Mouse (Mus musculus): ENCODE results near the gene Slc11a2. TPM values are rescaled to one million over a fixed set of nuclear protein-coding genes. Genes with fewer than 3 reads are reported as not detected.
"Not testable (repeated sequence)": the region's sequence is repeated elsewhere in the genome, so short reads cannot be mapped to it uniquely, and the experiment has no call there.

Gene Slc11a2
- total and polyA plus RNA-seq, 3 experiments: 8.9 to 18.6 (median 13.0) TPM

- Histone ChIP-seq H3K27me3 (replicated peaks) (peaks cover 4% of the 10 kb centered on the region), H3K9ac (ENCODE audit: insufficient read depth, low read depth) (no peak overlapping the region), H3K36me3 (replicated peaks in 1 of 2; ENCODE audit: control insufficient read depth in 1 of 2, insufficient read depth in 1 of 2, low read length in 1 of 2) (no peaks in the 10 kb centered on the region), H3K4me1 (ENCODE audit: control insufficient read depth in 1 of 2, insufficient read depth in 2 of 2) (no peaks in the 10 kb centered on the region), H3K9me3 (replicated peaks; ENCODE audit: low read length) (peaks cover 7% of the 10 kb centered on the region), H3K27ac (ENCODE audit: insufficient read depth, low read depth) (no peak overlapping the region), H3K79me2 (replicated peaks; ENCODE audit: control insufficient read depth, extremely low read depth, insufficient read depth, poor library complexity, severe bottlenecking) (no peaks in the 10 kb centered on the region), H3K4me2 (ENCODE audit: insufficient read depth, low read depth, poor library complexity, severe bottlenecking) (no peak overlapping the region), H3K4me3 (replicated peaks in 1 of 3; ENCODE audit: low read depth in 2 of 3, low read length in 2 of 3, poor library complexity in 1 of 3) (no peak overlapping the region)
- no peak for DNase-seq (ENCODE audit: extremely low read depth)
- in situ Hi-C loops (cut with MboI; ENCODE audit: low pct_ligation_motif_present, low pct_unique_long_range_greater_than_20kb, low sequenced_read_pairs) (no loop called here), dilution Hi-C loops (cut with MboI; ENCODE audit: extremely low pct_ligation_motif_present, extremely low pct_unique_long_range_greater_than_20kb, low sequenced_read_pairs) (no loop called here)
- TF ChIP-seq ELF1 (IDR thresholded peaks at IDR 0.05; ENCODE audit: low read depth, low read length): no peak
- no peak for TF ChIP-seq POLR2A (IDR thresholded peaks at IDR 0.05; ENCODE audit: low read depth, low read length)
- TF ChIP-seq BHLHE40 (IDR thresholded peaks at IDR 0.05; ENCODE audit: low read depth, low read length): no peak
- no peak for TF ChIP-seq ZNF384 (IDR thresholded peaks at IDR 0.05; ENCODE audit: low read depth, low read length)
- no peak for TF ChIP-seq USF1 (IDR thresholded peaks at IDR 0.05; ENCODE audit: low read depth, low read length)
- TF ChIP-seq MAFK (IDR thresholded peaks at IDR 0.05; ENCODE audit: insufficient replicate concordance, low read length): peak; percentile 62; the same call in 1 of the 2 replicates
- no peak for TF ChIP-seq KAT2A (IDR thresholded peaks at IDR 0.05; ENCODE audit: insufficient replicate concordance, low read length)
- TF ChIP-seq EP300 (IDR thresholded peaks at IDR 0.05; ENCODE audit: low read length): no peak
Observed at GRCm38 (mm10) chr15:100367119-100367518, 57.8 kb downstream of the Slc11a2 start.

- H3K79me2 ChIP-seq (replicated peaks; ENCODE audit: control insufficient read depth, extremely low read depth, insufficient read depth, poor library complexity, severe bottlenecking); H3K4me3 ChIP-seq (replicated peaks in 1 of 3; ENCODE audit: low read depth in 2 of 3, low read length in 2 of 3, poor library complexity in 1 of 3); in situ Hi-C loops (cut with MboI; ENCODE audit: low pct_ligation_motif_present, low pct_unique_long_range_greater_than_20kb, low sequenced_read_pairs); DNase-seq (ENCODE audit: extremely low read depth); H3K4me1 ChIP-seq (ENCODE audit: control insufficient read depth in 1 of 2, insufficient read depth in 2 of 2); dilution Hi-C loops (cut with MboI; ENCODE audit: extremely low pct_ligation_motif_present, extremely low pct_unique_long_range_greater_than_20kb, low sequenced_read_pairs); H3K27ac ChIP-seq (ENCODE audit: insufficient read depth, low read depth); H3K36me3 ChIP-seq (replicated peaks in 1 of 2; ENCODE audit: control insufficient read depth in 1 of 2, insufficient read depth in 1 of 2, low read length in 1 of 2); H3K9ac ChIP-seq (ENCODE audit: insufficient read depth, low read depth); H3K4me2 ChIP-seq (ENCODE audit: insufficient read depth, low read depth, poor library complexity, severe bottlenecking); H3K9me3 ChIP-seq (replicated peaks; ENCODE audit: low read length); H3K27me3 ChIP-seq (replicated peaks): not testable (repeated sequence)
Observed at GRCm38 (mm10) chr15:100365967-100366366, 58.9 kb downstream of the Slc11a2 start.

GRCm38 (mm10) chr15:100364242-100364641 is 60.6 kb downstream of the Slc11a2 start, which contains the start of gene Higd1c:
TSS of gene Higd1c (plus strand) at chr15:100364542.
- Histone ChIP-seq H3K27ac (ENCODE audit: insufficient read depth, low read depth) (no peak within 1 kb of the TSS), H3K9ac (ENCODE audit: insufficient read depth, low read depth) (no peak within 1 kb of the TSS), H3K4me3 (replicated peaks in 1 of 3; ENCODE audit: low read depth in 2 of 3, low read length in 2 of 3, poor library complexity in 1 of 3) (no peak within 1 kb of the TSS), H3K9me3 (replicated peaks; ENCODE audit: low read length) (peaks cover 7% of the 10 kb centered on the region), H3K4me2 (ENCODE audit: insufficient read depth, low read depth, poor library complexity, severe bottlenecking) (no peak within 1 kb of the TSS), H3K36me3 (replicated peaks in 1 of 2; ENCODE audit: control insufficient read depth in 1 of 2, insufficient read depth in 1 of 2, low read length in 1 of 2) (no peaks in the 10 kb centered on the region), H3K27me3 (replicated peaks) (peaks cover 1% of the 10 kb centered on the region), H3K79me2 (replicated peaks; ENCODE audit: control insufficient read depth, extremely low read depth, insufficient read depth, poor library complexity, severe bottlenecking) (no peaks in the 10 kb centered on the region), H3K4me1 (ENCODE audit: control insufficient read depth in 1 of 2, insufficient read depth in 2 of 2) (no peaks in the 10 kb centered on the region)
- DNase-seq (ENCODE audit: extremely low read depth): no peak
- dilution Hi-C loops (cut with MboI; ENCODE audit: extremely low pct_ligation_motif_present, extremely low pct_unique_long_range_greater_than_20kb, low sequenced_read_pairs): no loop called here
- in situ Hi-C loops (cut with MboI; ENCODE audit: low pct_ligation_motif_present, low pct_unique_long_range_greater_than_20kb, low sequenced_read_pairs): no loop called here
- no peak for TF ChIP-seq MYC (IDR thresholded peaks at IDR 0.05; ENCODE audit: low read depth, low read length)
- no peak for TF ChIP-seq MAFK (IDR thresholded peaks at IDR 0.05; ENCODE audit: insufficient replicate concordance, low read length)
- no peak for TF ChIP-seq GABPA (IDR thresholded peaks at IDR 0.05; ENCODE audit: insufficient replicate concordance, low read depth, low read length)
- TF ChIP-seq ZMIZ1 (IDR thresholded peaks at IDR 0.05; ENCODE audit: low read depth, low read length): no peak
- TF ChIP-seq POLR2A (IDR thresholded peaks at IDR 0.05; ENCODE audit: low read depth, low read length): no peak
- no peak for TF ChIP-seq CTCF (conservative IDR thresholded peaks at IDR 0.05 in 1 of 2, IDR thresholded peaks at IDR 0.05 in 1 of 2; ENCODE audit: low read depth in 2 of 2, low read length in 2 of 2)
- no peak for TF ChIP-seq ZC3H11A (IDR thresholded peaks at IDR 0.05; ENCODE audit: low read depth, low read length)
- TF ChIP-seq TBP (conservative IDR thresholded peaks at IDR 0.05; ENCODE audit: low read depth, low read length): no peak
- TF ChIP-seq USF1 (IDR thresholded peaks at IDR 0.05; ENCODE audit: low read depth, low read length): no peak
- no peak for TF ChIP-seq TCF12 (IDR thresholded peaks at IDR 0.05; ENCODE audit: low read depth, low read length)
- no peak for TF ChIP-seq MEF2A (IDR thresholded peaks at IDR 0.05; ENCODE audit: borderline replicate concordance, low read depth, low read length)
- no peak for TF ChIP-seq JUN (IDR thresholded peaks at IDR 0.05; ENCODE audit: insufficient read depth, low read depth, low read length)
- TF ChIP-seq RAD21 (IDR thresholded peaks at IDR 0.05; ENCODE audit: low read depth, low read length): no peak
- TF ChIP-seq NRF1 (IDR thresholded peaks at IDR 0.05; ENCODE audit: low read depth, low read length): no peak
- TF ChIP-seq PAX5 (IDR thresholded peaks at IDR 0.05; ENCODE audit: low read length): no peak
- TF ChIP-seq HCFC1 (IDR thresholded peaks at IDR 0.05; ENCODE audit: low read depth, low read length): no peak
- no peak for TF ChIP-seq BHLHE40 (IDR thresholded peaks at IDR 0.05; ENCODE audit: low read depth, low read length)
- no peak for TF ChIP-seq ETS1 (conservative IDR thresholded peaks at IDR 0.05; ENCODE audit: low read depth, low read length)

All from CH12.LX (cell line).